Mouse (Mus musculus) layer of hippocampus, adult 6 months (tissue): ENCODE data around the gene Gm10436. TPM values are rescaled to one million over a fixed set of nuclear protein-coding genes. Genes with fewer than 3 reads are reported as not detected.

Experiments
- long read RNA-seq, 2 experiments: library from polyadenylated mRNA; unstranded; transcript quantifications; one replicate each; pipeline ENCODE4 v2.0.0; 2019 to 2020
- polyA plus RNA-seq: library from polyadenylated mRNA; unstranded; fragments of <200 nt; fragmentation: Nextera tagmentation; gene quantifications from 2 replicates; pipeline ENCODE4 v1.2.3, GENCODE M21; 2021

Gene Gm10436
- polyA plus RNA-seq = not detected in 2 replicates
- long read RNA-seq, experiment 1 = 0 reads
- long read RNA-seq, experiment 2 = 0 reads

DNA sequence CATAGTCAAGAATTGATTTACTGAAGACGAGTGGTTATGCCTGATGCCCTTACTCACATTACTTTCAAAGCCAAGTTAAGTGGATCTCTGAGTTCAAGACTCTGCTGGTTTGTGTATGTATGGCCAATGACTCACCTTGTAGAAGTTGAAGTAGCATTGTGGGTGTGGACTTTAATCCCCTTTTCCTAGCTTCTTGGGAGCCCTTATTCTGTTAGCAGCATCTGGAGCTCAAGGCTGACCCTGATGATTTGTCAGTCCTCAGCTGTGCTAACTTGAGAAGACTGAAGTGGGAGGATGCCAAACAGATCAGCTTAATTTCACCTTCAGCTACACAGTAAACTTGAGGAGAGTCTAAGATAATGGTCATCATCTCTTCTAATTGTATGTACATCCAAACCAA is at the start of gene Gm10436:
Gene Gm10436 (minus strand): TSS at position 101 of the 400 bp plus-strand sequence.

Other genes with a start within 250 kb of the Gm10436 start
- not detected in 2 replicates for gene Gm2042, start 228.0 kb downstream of the Gm10436 start, polyA plus RNA-seq
- gene Gm2075, start 170.3 kb downstream of the Gm10436 start, polyA plus RNA-seq = not detected in 2 replicates
- not detected in 2 replicates for gene Gm6803, start 163.3 kb downstream of the Gm10436 start, polyA plus RNA-seq
- gene Gm2056, start 155.1 kb downstream of the Gm10436 start, polyA plus RNA-seq = not detected in 2 replicates
- not detected in 2 replicates for gene Gm16368, start 98.4 kb downstream of the Gm10436 start, polyA plus RNA-seq
- not detected in 2 replicates for gene Gm8332, start 68.0 kb upstream of the Gm10436 start, polyA plus RNA-seq
- not detected in 2 replicates for gene Gm5662, start 92.4 kb upstream of the Gm10436 start, polyA plus RNA-seq
- gene Gm5039, start 141.9 kb upstream of the Gm10436 start, polyA plus RNA-seq = not detected in 2 replicates
- 33.3 and 35.7 TPM in 2 replicates for gene Adck1, start 178.4 kb upstream of the Gm10436 start, polyA plus RNA-seq